Mouse (Mus musculus): Measurements from ENCODE around the gene Dynlt1b.
"Not testable (repeated sequence)": the region's sequence is repeated elsewhere in the genome, so short reads cannot be mapped to it uniquely, and the experiment has no call there.

GRCm38 (mm10) chr17:6404493-6404892 lies 25.4 kb upstream of the Dynlt1b start:
- not testable (repeated sequence) for TF ChIP-seq MAX (IDR thresholded peaks at IDR 0.05); USF1 (IDR thresholded peaks at IDR 0.05; ENCODE audit: low read depth); CTCF (IDR thresholded peaks at IDR 0.05; ENCODE audit: control insufficient read depth, insufficient read depth, insufficient read length); CEBPB (IDR thresholded peaks at IDR 0.05; ENCODE audit: low read depth); MYOG (IDR thresholded peaks at IDR 0.05; ENCODE audit: control insufficient read depth, extremely low read depth, insufficient read length); FOSL1 (IDR thresholded peaks at IDR 0.05; ENCODE audit: insufficient read depth, low read length, poor library complexity, severe bottlenecking); MYOD1 (IDR thresholded peaks at IDR 0.05; ENCODE audit: control insufficient read depth, insufficient read length, low read depth)
